Comparison of ENCODE assay signal across 22 mouse cellular contexts in the genomic region with DNA sequence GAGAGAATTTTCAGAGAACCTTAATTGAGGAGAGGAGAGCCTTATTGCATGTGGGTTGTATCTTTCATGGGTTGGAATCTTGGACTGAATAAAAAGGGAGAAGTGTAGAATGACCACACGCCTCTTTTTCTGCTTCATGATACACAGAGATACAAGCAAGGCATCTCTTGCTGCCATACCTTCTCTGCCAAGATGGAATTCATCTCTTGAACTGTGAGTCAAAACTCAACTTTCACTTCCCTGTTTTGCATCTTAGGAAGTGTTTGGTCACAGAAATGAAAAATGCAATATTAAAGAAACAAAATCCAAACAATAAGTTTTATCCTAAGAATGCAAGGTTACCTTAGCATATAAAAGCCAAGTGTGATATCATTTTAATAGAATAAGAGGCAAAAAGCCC. TPM values are rescaled to one million over a fixed set of nuclear protein-coding genes. Genes with fewer than 3 reads are reported as not detected.
"Had no signal": no experiment of that assay in that cellular context is flagged by ENCODE, and none has a peak within 500 bp of the region (broad histone marks: within the 10 kb centered on the region; RNA-seq: fewer than 3 reads in every experiment).

No protein-coding gene starts in this region.

- H3K36me3 ChIP-seq: liver, embryonic 15.5 days; midbrain, embryonic 10.5 days; midbrain, embryonic 12.5 days; neural tube, embryonic 13.5 days; neural tube, embryonic 15.5 days had no signal

- H3K9ac ChIP-seq: liver, embryonic 15.5 days; lung, embryonic 14.5 days; midbrain, embryonic 12.5 days; neural tube, embryonic 13.5 days; neural tube, embryonic 15.5 days had no signal

- H3K27ac ChIP-seq: liver, embryonic 15.5 days; macrophage; midbrain, embryonic 10.5 days; midbrain, embryonic 12.5 days; neural tube, embryonic 13.5 days; neural tube, embryonic 15.5 days had no signal

- H3K4me3 ChIP-seq: liver, embryonic 15.5 days; midbrain, embryonic 10.5 days; midbrain, embryonic 12.5 days; myocyte; neural tube, embryonic 13.5 days; neural tube, embryonic 15.5 days had no signal

- ATAC-seq: midbrain, embryonic 16.5 days had no signal

- H3K4me1 ChIP-seq: liver, embryonic 15.5 days; midbrain, embryonic 10.5 days; midbrain, embryonic 12.5 days; neural tube, embryonic 13.5 days; neural tube, embryonic 15.5 days had no signal

- H3K4me2 ChIP-seq: liver, embryonic 15.5 days; lung, embryonic 14.5 days; midbrain, embryonic 12.5 days; neural tube, embryonic 13.5 days; neural tube, embryonic 15.5 days had no signal

- H3K27me3 ChIP-seq: liver, embryonic 15.5 days; midbrain, embryonic 12.5 days; neural tube, embryonic 13.5 days; neural tube, embryonic 15.5 days had no signal

- DNase-seq: lung, adult 18-20 months; lung, embryonic 14.5 days; lung, postnatal 10 days; midbrain, embryonic 14.5 days; retina, postnatal 1 day; right cerebral cortex, adult 18-20 months; right cerebral cortex, postnatal 25 days; right cerebral cortex, postnatal 4 days; thymus, adult 18-20 months; thymus, postnatal 14 days; thymus, postnatal 36 days had no signal

- H3K9me3 ChIP-seq: liver, embryonic 15.5 days; midbrain, embryonic 10.5 days; midbrain, embryonic 12.5 days; neural tube, embryonic 13.5 days; neural tube, embryonic 15.5 days had no signal

RNA-seq across cellular contexts. Expression of gene Capn13, which starts 40.1 kb away (rescaled TPM):
- total RNA-seq: megakaryocyte-erythroid progenitor cell, adult 5-6 weeks had no signal
- polyA plus RNA-seq: liver, embryonic 15.5 days; lung, embryonic 14.5 days; lung, embryonic 16.5 days; macrophage; midbrain, embryonic 10.5 days; midbrain, embryonic 14.5 days; midbrain, embryonic 16.5 days; myocyte; spleen, adult 2 months had no signal
